Mouse (Mus musculus) lung, adult 2 months (tissue): ENCODE measurements at regions not wholly inside any gene's neighbourhood (a gene's known extent, or its start where the extent isn't known, plus 50 kb on each side); places are given as distances from the start of the nearest gene placed in this dataset.

Source experiments
- CTCF ChIP-seq: fragments of 200-500 bp; IDR thresholded peaks from 2 replicates; pipeline ENCODE4 v1.5.1; 2011; ENCODE audit warnings: mild to moderate bottlenecking, low read length, control low read depth; ENCODE audit not compliant: insufficient read depth
- POLR2A ChIP-seq: fragments of 200-500 bp; IDR thresholded peaks from 2 replicates; pipeline ENCODE4 v1.6.1; 2011; ENCODE audit warnings: low read depth, mild to moderate bottlenecking, control low read depth, low read length, borderline replicate concordance; ENCODE audit errors: extremely low read depth

- no peak for TF ChIP-seq POLR2A
- no peak for TF ChIP-seq CTCF
Observed at GRCm38 (mm10) chr16:29840412-29840811, 223.8 kb upstream of the Hes1 start.
